Comparison of ENCODE assay signal across 28 mouse cellular contexts in genomic region chr2:38938007-38938406, GRCm38 (mm10). TPM values are rescaled to one million over a fixed set of nuclear protein-coding genes. Genes with fewer than 3 reads are reported as not detected.
A peak's percentile ranks its signal among the peaks of the same experiment; 100 is the strongest.
DNase-seq lines count a peak whose midpoint lies in the region; ATAC-seq and TF ChIP-seq lines count a peak whose summit lies in the region.
"Had no signal": no experiment of that assay in that cellular context is flagged by ENCODE, and none has a peak within 500 bp of the region (broad histone marks: within the 10 kb centered on the region; RNA-seq: fewer than 3 reads in every experiment).

No protein-coding gene starts in this region.

- no peak overlapping the region for H3K4me3 ChIP-seq in lung, adult 2 months (replicated peaks; ENCODE audit: extremely low read depth, low read depth, low read length)
- no peak overlapping the region for H3K4me3 ChIP-seq in liver, embryonic 15.5 days (replicated peaks)
- H3K4me3 ChIP-seq in stomach, postnatal 0 days (ENCODE audit: low read depth, low read length): no peak overlapping the region
- H3K4me3 ChIP-seq: erythroblast, embryonic 14.5 days; forebrain, embryonic 12.5 days; heart, embryonic 10.5 days; heart, embryonic 15.5 days; megakaryocyte, embryonic 14.5 days; midbrain, embryonic 15.5 days had no signal

- no peak overlapping the region for H3K9ac ChIP-seq in liver, embryonic 15.5 days
- no peak overlapping the region for H3K9ac ChIP-seq in stomach, postnatal 0 days (ENCODE audit: low read length)
- H3K9ac ChIP-seq: forebrain, embryonic 12.5 days; heart, embryonic 15.5 days; lung, embryonic 14.5 days; midbrain, embryonic 15.5 days had no signal

- H3K27me3 ChIP-seq in liver, embryonic 15.5 days: peaks cover 21% of the 10 kb centered on the region; the same call in 1 of the 2 replicates
- no peaks in the 10 kb centered on the region for H3K27me3 ChIP-seq in stomach, postnatal 0 days (ENCODE audit: control insufficient read depth, insufficient read depth, low read length)
- H3K27me3 ChIP-seq: heart, embryonic 15.5 days; midbrain, embryonic 15.5 days; Patski had no signal

- no peak for TF ChIP-seq POLR2A in lung, adult 2 months (IDR thresholded peaks at IDR 0.05; ENCODE audit: borderline replicate concordance, extremely low read depth, low read depth, low read length)

- ATAC-seq in erythroid progenitor cell, adult 5-6 weeks (replicated peaks; ENCODE audit: low FRiP score, poor library complexity, severe bottlenecking): peak; percentile 53; the same call in 1 of the 2 replicates
- ATAC-seq in liver, embryonic 15.5 days (ENCODE audit: insufficient read depth): peak; percentile 22; the same call in 1 of the 2 replicates
- peak; percentile 11; the same call in 1 of the 2 replicates for ATAC-seq in stomach, postnatal 0 days (ENCODE audit: low FRiP score, low TSS enrichment)
- ATAC-seq in megakaryocyte, adult 5-6 weeks (ENCODE audit: poor library complexity, severe bottlenecking): no peak
- ATAC-seq: hindbrain, embryonic 16.5 days; midbrain, embryonic 15.5 days; Patski had no signal

- no peak for TF ChIP-seq EP300 in stomach, postnatal 0 days (optimal IDR thresholded peaks at IDR 0.05)

- H3K36me3 ChIP-seq in liver, embryonic 15.5 days (replicated peaks): no peaks in the 10 kb centered on the region
- no peaks in the 10 kb centered on the region for H3K36me3 ChIP-seq in stomach, postnatal 0 days (ENCODE audit: control insufficient read depth, insufficient read depth, low read length)
- H3K36me3 ChIP-seq: forebrain, embryonic 12.5 days; heart, embryonic 10.5 days; heart, embryonic 15.5 days; midbrain, embryonic 15.5 days had no signal

- 89% methylated on average over 1 of the region's 1 CpGs for WGBS in lung, adult 2 months
- 24% methylated on average over 1 of the region's 1 CpGs for WGBS in liver, embryonic 15.5 days (ENCODE audit: insufficient replicate concordance)
- WGBS in stomach, postnatal 0 days: 85% methylated on average over 1 of the region's 1 CpGs

- H3K9me3 ChIP-seq in liver, embryonic 15.5 days (replicated peaks): no peaks in the 10 kb centered on the region
- no peaks in the 10 kb centered on the region for H3K9me3 ChIP-seq in stomach, postnatal 0 days (ENCODE audit: control insufficient read depth, low read length)
- H3K9me3 ChIP-seq: forebrain, embryonic 12.5 days; heart, embryonic 10.5 days; heart, embryonic 15.5 days; midbrain, embryonic 15.5 days had no signal

- H3K4me1 ChIP-seq in lung, adult 2 months (ENCODE audit: control insufficient read depth, insufficient read depth, low read length): no peaks in the 10 kb centered on the region
- H3K4me1 ChIP-seq in liver, embryonic 15.5 days (replicated peaks): peaks cover 9% of the 10 kb centered on the region; the same call in 1 of the 2 replicates
- H3K4me1 ChIP-seq in stomach, postnatal 0 days (replicated peaks; ENCODE audit: control insufficient read depth, insufficient read depth): no peaks in the 10 kb centered on the region
- H3K4me1 ChIP-seq: megakaryocyte, embryonic 14.5 days; midbrain, embryonic 15.5 days had no signal

- TF ChIP-seq CTCF in lung, adult 2 months (IDR thresholded peaks at IDR 0.05; ENCODE audit: insufficient read depth, low read length): no peak
- no peak for TF ChIP-seq CTCF in stomach, postnatal 0 days (IDR thresholded peaks at IDR 0.05; ENCODE audit: low read depth)

- H3K27ac ChIP-seq in liver, embryonic 15.5 days (replicated peaks): no peak overlapping the region
- no peak overlapping the region for H3K27ac ChIP-seq in stomach, postnatal 0 days (replicated peaks)
- H3K27ac ChIP-seq: forebrain, embryonic 12.5 days; heart, embryonic 10.5 days; heart, embryonic 15.5 days; midbrain, embryonic 15.5 days had no signal

- DNase-seq in lung, adult 2 months: peak; percentile 2
- DNase-seq in lung, postnatal 25 days (ENCODE audit: low spot score): no peak
- no peak for DNase-seq in stomach, postnatal 0 days (ENCODE audit: low spot score)
- DNase-seq in cerebellum, adult 11 months: no peak
- DNase-seq: adrenal gland, postnatal 10 days; cerebellum, adult 11-12 months; cerebellum, adult 9-11 months; gastrocnemius, postnatal 14 days; kidney, adult 18-20 months; kidney, postnatal 36 days; lung, embryonic 14.5 days; lung, postnatal 14 days; right cerebral cortex, adult 18-20 months; right cerebral cortex, postnatal 4 days; thymus, adult 18-20 months; thymus, postnatal 36 days had no signal

- no peak overlapping the region for H3K4me2 ChIP-seq in liver, embryonic 15.5 days
- H3K4me2 ChIP-seq in stomach, postnatal 0 days (replicated peaks; ENCODE audit: low read depth): no peak overlapping the region
- H3K4me2 ChIP-seq: forebrain, embryonic 12.5 days; heart, embryonic 15.5 days; lung, embryonic 14.5 days; midbrain, embryonic 15.5 days had no signal

RNA-seq across cellular contexts. Expression of gene Olfml2a, which starts 6.2 kb away (rescaled TPM):
- 9.7 and 11.3 TPM in 2 replicates for polyA plus RNA-seq in lung, adult 2 months (2012; rRNA removed)
- 1.8 TPM in 1 of 2 replicates, not detected in the other for total RNA-seq in erythroid progenitor cell, adult 5-6 weeks (2015; ENCODE audit: low replicate concordance)
- total RNA-seq in erythroid progenitor cell, adult 5-6 weeks (2017; ENCODE audit: low replicate concordance): not detected in 2 replicates
- polyA plus RNA-seq in liver, embryonic 15.5 days (2015; fragmentation: Nextera tagmentation; extraction: Ambion mirVana): 0.10 and 0.14 TPM in 2 replicates
- polyA plus RNA-seq in stomach, postnatal 0 days (2015; fragmentation: Nextera tagmentation; extraction: Ambion mirVana): 2.7 and 3.5 TPM in 2 replicates
- total RNA-seq in megakaryocyte, adult 5-6 weeks (2015): 0.02 and 0.11 TPM in 2 replicates
- total RNA-seq in megakaryocyte, adult 5-6 weeks (2017): not detected in 2 replicates
- total RNA-seq: neutrophil, adult 5-6 weeks had no signal

RNA-seq across cellular contexts. Expression of gene Nr6a1, which starts 10.5 kb away (rescaled TPM):
- 3.3 and 6.5 TPM in 2 replicates for polyA plus RNA-seq in lung, adult 2 months (2012; rRNA removed)
- total RNA-seq in erythroid progenitor cell, adult 5-6 weeks (2015; ENCODE audit: low replicate concordance): 0.84 TPM in 1 of 2 replicates, not detected in the other
- total RNA-seq in erythroid progenitor cell, adult 5-6 weeks (2017; ENCODE audit: low replicate concordance): 0.13 TPM in 1 of 2 replicates, not detected in the other
- polyA plus RNA-seq in liver, embryonic 15.5 days (2015; fragmentation: Nextera tagmentation; extraction: Ambion mirVana): 1.1 TPM in 2 replicates
- 0.59 and 1.2 TPM in 2 replicates for polyA plus RNA-seq in stomach, postnatal 0 days (2015; fragmentation: Nextera tagmentation; extraction: Ambion mirVana)
- 0.34 and 0.51 TPM in 2 replicates for total RNA-seq in megakaryocyte, adult 5-6 weeks (2015)
- total RNA-seq in megakaryocyte, adult 5-6 weeks (2017): 0.92 and 3.7 TPM in 2 replicates
- polyA plus RNA-seq: erythroblast, embryonic 14.5 days had no signal

RNA-seq across cellular contexts. Expression of gene Wdr38, which starts 59.3 kb away (rescaled TPM):
- 4.4 and 4.5 TPM in 2 replicates for polyA plus RNA-seq in lung, adult 2 months (2012; rRNA removed)
- total RNA-seq in erythroid progenitor cell, adult 5-6 weeks (2015; ENCODE audit: low replicate concordance): 0.72 TPM in 1 of 2 replicates, not detected in the other
- total RNA-seq in erythroid progenitor cell, adult 5-6 weeks (2017; ENCODE audit: low replicate concordance): 0.13 TPM in 1 of 2 replicates, not detected in the other
- 0.76 and 0.81 TPM in 2 replicates for polyA plus RNA-seq in liver, embryonic 15.5 days (2015; fragmentation: Nextera tagmentation; extraction: Ambion mirVana)
- polyA plus RNA-seq in stomach, postnatal 0 days (2015; fragmentation: Nextera tagmentation; extraction: Ambion mirVana): 0.81 and 1.1 TPM in 2 replicates
- total RNA-seq in megakaryocyte, adult 5-6 weeks (2015): 0.29 and 0.34 TPM in 2 replicates
- total RNA-seq in megakaryocyte, adult 5-6 weeks (2017): 0.16 and 0.84 TPM in 2 replicates
- polyA plus RNA-seq: erythroblast, embryonic 14.5 days had no signal
